Mouse (Mus musculus) adrenal gland, adult 2 months (tissue): ENCODE measurements around the gene Naaladl1. TPM values are rescaled to one million over a fixed set of nuclear protein-coding genes. Genes with fewer than 3 reads are reported as not detected.

Source experiments
- DNase-seq: peaks from one replicate; pipeline ENCODE4 v3.0.0; 2021
- long read RNA-seq: library from polyadenylated mRNA; stranded (forward); transcript quantifications from one replicate; pipeline ENCODE4 v2.0.0, GENCODE M21; 2021
- polyA plus RNA-seq: library from polyadenylated mRNA; depleted of rRNA; stranded (reverse); fragments of >200 nt; gene quantifications from 2 replicates; pipeline ENCODE4 v1.2.3, GENCODE M21; 2012; rRNA removed
- total RNA-seq, 2 experiments: library from RNA; stranded (reverse); gene quantifications; 2 replicates each; pipeline ENCODE4 v1.2.3; 2021

The Naaladl1 gene
- total RNA-seq: not detected
- polyA plus RNA-seq: 0.09 and 0.13 TPM in 2 replicates
- long read RNA-seq: 0 reads

DNA sequence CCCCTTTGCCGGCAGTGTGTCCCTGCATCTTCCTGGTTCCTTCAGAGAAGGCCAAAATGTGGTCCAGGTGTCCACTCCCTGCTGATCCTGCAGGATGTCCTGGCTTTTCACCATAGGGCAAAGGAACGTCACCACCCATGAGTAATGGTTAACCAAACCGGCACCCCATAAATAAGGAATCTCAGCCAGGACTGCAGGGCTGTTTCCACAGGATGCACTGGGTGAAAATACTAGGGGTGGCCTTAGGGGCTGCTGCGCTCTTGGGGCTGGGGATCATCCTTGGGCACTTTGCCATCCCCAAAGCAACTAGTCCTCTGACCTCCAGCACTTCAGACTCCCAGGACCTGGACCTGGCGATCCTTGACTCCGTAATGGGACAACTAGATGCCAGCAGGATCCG, at the start of gene Naaladl1:
Gene Naaladl1 (plus strand): TSS at position 197 of the 400 bp plus-strand sequence.
- DNase-seq: no peak

DNA sequence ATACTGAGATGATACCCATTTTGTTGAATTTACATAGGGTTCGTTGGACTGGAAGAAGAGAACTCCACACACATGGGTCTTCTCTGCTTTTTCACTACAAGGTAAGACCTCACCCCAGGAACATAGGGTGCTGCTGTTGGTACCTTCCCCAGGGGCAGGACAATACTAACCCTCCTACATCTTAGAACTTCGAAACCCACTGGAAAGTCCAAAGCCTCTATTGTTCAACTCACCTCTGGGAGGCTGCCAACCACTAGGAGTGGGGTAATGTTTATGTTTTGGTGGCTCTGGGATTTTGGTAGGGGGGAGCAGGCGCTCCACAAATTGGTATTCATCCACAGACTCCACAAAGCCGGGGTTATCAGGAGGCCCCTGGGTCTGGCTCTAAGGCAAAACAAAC, 48.9 kb upstream of the Naaladl1 start:
- no peak for DNase-seq

DNA sequence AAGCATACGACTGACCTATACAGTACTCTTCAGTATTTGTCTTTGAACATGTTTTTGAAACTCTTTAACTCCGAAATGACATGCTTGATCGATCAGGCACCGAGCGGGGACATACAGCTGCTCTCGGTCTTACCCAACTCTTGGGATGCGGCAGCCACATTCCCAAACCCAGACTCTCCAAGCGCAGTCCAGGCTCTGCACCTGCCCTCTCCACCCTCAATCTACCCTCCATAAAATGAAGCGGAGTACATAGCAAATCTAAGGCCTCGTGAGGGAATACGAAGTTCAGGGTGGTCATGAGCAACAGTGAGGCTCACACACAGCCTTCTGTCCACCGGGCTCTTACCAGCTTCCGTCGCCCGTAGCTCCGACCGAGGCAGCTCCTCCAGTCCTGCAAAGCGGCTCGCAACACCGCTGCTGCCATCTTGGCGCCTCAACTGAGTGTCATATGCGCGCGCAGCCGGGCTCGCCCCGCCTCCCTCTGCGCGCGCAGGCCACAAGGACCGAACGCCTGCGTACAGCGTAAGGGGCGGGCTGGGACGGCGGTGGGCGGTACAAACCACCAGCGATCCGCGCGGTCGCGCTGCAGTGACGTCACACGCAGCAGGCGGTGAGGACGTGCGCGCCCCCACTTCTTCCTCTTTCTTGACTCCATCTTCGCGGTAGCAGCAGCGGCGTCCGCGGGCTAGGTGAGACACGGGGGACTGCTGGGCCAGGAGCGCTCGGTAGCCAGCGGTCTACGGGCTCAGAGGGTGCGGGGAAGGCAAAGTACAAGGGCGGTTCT, 48.1 kb upstream of the Naaladl1 start, which contains the start of the genes Mrpl49 and Fau:
Gene Mrpl49 (minus strand): TSS at position 473 of the 784 bp plus-strand sequence.
Gene Fau (plus strand): TSS at position 532 of the 784 bp plus-strand sequence.
- DNase-seq: peak; percentile 99

DNA sequence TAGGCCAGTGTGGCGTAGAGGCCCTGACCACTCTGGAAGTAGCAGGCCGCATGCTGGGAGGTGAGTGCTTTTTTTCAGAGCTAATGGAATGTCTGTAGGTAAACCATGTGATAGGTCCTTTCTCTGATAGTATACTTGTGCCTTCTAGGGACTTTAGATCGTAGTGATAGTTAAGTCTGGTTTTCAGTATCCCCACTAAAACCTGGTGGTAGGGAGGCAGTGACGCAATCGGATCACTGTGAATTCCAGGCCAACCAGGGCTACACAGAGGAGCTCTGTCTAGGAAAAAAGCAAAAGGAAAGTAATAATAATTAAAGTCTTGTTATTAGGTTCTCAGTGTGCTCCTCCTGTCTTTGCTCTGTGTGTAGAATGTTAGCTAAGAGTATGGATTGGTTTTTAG, 47.1 kb upstream of the Naaladl1 start:
- DNase-seq: no peak

DNA sequence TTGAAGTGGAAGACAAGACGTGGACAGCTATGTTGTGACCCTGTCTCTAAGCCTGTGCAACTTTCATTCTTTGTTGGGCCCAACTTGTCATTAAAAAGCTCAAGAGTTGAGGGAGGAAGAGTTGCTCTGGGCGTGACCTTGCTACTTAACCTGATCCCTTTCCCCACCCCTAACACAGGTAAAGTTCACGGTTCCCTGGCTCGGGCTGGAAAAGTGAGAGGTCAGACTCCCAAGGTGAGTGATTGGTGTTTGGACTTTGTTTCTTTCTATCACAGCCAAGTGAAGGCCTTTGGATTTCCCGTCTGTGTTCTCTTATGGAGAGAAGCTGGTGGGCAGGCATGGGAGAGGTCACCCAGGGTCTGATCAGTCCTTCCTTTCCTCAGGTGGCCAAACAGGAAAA, 46.6 kb upstream of the Naaladl1 start:
- DNase-seq: no peak

DNA sequence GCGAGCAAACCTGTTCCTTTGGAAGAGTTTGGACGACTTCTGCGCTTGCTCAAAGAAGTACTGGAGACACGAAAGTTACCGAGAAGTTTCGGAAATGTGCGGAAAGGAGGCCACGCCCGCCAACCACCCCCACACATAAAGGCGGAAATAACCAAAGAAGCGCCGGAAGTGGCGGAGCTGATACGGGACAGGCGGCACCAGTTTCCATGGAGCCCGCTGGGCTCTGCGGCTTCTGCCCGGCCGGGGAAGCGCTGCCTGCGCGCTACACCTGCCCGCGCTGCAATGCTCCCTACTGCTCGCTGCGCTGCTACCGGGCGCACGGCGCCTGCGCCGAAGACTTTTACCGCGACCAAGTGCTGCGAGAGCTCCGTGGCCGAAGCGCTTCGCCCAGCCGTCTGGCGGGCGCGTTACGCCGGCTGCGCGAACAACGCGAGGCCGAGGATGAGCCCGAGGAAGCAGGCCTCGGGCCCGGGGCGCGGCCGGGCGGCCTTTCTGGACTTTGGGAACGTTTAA, 44.5 kb upstream of the Naaladl1 start, which contains the start of gene Znhit2:
Gene Znhit2 (plus strand): TSS at position 172 of the 513 bp plus-strand sequence.
- DNase-seq: peak; percentile 96

DNA sequence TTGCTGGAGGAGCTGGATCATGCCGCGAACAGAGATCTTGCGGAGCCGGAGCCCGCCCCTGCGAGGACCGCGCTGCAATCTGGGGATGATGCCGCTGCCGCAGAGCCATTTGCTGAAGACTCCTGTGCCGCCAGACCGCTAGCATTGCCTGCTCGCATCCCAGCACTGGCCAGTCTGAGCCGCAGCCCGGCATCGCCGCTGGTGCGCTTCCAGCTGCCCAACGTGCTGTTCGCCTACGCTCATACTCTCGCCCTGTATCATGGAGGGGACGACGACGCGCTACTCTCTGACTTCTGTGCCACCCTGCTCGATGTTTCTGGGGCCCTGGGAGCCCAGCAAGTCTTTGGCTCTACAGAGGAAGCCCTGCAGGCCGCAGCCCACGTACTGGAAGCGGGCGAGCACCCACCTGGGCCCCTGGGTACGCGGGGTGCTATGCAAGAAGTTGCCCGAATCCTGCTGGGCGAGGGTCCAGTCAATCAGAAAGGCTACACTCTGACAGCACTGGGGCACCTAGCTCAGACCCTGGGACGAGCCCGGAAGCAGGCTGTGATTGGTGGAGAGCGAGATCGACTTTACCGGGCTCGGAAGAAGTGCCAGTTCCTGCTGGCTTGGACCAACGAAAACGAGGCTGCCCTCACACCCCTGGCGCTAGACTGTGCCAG, 43.8 kb upstream of the Naaladl1 start:
- peak; percentile 60 for DNase-seq

DNA sequence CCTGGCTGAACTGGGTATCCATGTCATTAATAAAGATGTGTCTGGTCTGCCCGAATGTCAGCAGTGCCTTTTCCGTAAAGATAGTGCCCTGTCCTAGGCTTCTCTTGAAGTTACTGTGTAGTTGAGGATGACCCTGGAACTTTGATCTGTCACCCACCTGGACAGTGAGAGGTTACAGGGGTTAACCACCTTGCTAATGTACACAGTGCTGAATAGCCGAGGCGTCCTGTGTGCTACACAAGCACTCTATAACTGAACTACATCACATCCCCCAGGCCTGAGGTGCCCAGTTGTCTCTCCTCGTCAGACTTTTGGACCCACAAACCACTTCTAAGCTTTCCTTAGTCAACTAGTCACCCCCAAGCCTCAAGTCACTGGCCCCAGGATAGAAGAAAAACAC, 43.2 kb upstream of the Naaladl1 start:
- DNase-seq: no peak

DNA sequence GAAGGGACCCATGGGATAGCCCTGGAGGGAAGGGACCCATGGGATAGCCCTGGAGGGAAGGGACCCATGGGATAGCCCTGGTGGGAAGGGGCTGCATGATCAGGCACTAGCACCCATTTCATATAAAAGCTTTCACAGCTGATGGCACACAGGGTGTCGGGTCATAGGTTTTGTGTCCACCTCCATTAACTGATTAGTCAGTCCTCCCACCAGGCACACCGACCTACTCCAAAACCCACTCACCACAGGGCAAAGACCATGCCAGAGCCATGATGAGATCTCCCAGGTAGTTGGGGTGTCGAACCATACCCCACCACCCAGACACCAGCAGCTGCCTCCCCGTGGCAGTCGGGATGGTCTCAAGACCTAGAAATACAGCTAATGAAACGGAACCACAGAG, 42.5 kb upstream of the Naaladl1 start:
- DNase-seq: no peak

DNA sequence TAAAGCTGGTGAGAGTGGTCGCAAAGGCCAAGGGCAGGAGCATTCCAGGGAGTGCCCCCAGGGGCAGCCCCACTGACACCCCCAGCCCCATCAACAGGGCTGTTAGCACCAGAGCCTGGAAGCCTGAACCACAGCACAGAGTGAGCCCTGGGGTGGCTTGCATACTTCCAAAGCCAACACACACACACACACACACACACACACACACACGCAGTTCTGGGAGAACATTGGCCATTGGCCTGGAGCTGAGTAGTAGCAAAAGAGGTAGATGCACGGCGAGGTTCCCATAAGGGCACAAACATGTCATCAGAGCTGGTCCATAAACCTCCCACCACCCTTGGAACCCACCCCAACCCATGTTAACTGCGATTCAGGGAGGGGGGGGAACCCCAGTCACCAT, 39.0 kb upstream of the Naaladl1 start:
- no peak for DNase-seq

DNA sequence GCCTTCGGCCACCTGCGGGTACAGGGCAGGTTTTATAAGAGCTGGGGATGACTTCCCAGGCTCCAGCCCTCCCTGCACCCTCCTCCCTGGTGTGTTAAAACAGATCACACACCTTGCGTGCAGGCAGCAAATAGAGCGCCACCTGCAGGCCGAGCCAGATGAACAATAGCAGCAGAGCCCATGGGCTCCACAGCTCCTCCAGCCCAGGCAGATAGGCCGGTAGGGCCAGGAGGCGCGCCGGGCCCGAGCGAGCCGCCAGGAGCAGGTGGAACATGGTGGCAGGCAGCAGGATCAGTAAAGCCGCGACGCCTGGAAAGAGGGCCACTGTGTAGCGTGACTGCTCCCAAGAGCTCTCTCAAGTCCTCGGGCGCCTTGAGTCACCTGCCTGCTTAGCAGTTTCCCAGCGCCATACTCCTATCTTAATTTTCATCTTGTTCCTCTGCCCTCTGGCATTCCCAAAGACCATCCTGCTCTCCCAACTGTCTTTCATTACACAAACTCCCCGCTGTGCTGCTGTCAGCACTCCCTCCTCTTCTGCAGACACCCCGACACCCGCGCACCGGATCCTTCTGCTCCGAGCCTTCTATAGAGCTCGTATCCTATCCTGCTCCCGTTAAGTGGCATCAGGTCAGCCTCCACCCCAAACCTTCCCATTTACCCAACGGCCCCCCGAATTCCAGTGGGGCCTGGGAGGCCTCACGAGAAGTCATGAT, 38.4 kb upstream of the Naaladl1 start:
- peak; percentile 86 for DNase-seq

DNA sequence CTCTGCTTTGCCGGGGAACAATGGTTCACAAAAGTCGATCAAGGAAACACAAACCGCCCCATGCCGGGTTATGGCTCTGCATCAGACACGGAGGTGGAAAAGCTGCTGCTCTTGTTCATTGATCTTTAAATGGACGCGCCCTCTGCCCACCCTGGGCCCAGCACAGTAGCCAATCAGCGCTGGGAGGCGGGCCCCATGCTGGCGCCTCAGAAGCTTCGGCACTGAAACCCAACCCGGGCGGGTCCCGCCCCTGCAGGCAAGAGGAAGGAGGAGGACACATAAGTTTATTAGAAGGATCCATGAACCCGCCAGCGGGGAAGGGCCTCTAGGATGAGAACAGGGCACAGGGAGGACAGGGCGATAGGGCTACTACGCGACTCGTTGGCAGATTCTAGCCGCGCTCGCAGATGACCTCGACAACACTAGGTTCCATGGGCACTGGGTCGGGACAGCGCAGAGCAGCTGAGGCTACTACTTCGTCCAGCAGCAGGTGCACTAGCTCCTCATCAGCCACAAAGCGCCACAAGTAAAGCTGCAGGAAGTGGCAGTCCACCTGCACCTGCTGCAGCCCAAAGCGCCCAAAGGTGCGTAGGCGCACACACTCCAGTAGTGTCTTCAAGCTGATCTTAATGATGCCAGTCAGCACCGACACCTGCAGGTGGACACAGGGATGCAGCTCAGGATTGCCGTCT, 37.7 kb upstream of the Naaladl1 start, which contains the start of gene Tm7sf2:
Gene Tm7sf2 (minus strand): TSS at position 650 of the 692 bp plus-strand sequence.
- peak; percentile 96 for DNase-seq

DNA sequence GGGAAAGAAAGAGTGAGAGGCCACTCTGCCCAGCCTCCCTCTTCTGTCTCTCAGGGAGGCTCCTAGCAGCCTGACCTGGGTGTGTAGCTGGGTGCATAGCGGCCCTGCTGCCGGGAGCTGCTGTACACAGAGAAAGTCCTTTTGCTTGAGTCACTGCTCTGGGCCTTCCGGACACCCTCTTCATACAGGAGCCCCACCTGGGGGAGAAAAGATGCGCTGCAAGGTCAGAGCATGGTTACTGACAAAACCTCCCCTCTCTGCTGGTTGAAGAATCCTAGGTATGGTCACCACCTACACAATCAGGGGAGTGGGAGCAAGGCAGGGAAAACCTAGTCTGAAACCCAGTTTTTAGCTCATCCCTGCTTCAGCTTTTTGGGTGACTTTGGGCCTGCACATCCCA, 36.6 kb upstream of the Naaladl1 start:
- DNase-seq: no peak

DNA sequence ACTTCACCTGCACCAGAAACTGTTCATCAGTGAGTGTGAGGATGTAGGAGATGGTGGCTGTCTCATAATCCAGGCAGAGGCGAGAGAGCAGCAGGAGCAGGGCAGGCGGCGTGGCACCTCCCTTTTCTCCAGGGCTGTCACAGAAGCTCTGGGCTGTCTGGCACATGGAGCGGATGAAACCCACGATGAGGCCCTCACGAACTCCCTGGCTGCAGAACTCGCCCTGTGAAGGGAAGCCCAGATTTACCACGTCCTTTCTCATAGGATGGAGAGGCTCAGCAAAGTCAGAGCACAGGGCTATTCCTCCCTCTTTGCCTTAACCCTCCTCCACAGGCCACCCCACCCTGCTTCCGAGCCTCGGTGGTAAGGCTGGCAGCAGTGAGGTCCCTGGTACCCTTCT, 35.7 kb upstream of the Naaladl1 start:
- no peak for DNase-seq

DNA sequence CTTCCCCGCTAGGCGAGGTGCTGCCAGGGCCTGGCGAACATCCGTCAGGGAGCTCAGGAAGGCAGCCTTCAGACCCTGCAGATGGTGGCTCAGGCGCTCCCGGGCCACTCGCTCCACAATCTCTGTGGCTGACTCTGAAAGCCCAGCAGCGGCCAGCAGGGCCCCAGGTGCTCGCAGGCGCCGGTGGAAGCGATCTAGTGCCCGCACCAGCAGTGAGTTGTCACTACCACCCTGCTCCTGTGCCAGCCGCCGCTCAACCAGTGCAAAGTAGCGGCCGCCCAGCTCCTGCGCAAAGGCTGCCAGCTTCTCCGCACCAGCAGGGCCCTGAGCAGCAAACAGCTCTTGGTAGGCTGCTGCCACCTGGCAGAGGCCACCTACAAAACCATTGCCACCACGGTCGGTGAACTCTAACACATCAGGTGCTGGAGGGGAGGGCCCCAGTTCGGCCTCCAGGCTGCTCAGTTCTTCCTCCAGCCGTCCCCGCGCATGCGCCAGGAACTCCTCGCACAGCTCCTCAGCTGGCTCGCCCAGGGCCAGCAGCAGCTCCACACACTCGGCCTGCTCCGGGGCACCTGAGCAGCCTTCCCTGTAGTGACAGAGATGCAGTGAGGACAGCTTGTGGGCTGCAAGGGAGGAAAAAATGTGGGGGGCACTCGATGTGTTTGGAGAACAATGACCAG, 34.9 kb upstream of the Naaladl1 start:
- DNase-seq: no peak

DNA sequence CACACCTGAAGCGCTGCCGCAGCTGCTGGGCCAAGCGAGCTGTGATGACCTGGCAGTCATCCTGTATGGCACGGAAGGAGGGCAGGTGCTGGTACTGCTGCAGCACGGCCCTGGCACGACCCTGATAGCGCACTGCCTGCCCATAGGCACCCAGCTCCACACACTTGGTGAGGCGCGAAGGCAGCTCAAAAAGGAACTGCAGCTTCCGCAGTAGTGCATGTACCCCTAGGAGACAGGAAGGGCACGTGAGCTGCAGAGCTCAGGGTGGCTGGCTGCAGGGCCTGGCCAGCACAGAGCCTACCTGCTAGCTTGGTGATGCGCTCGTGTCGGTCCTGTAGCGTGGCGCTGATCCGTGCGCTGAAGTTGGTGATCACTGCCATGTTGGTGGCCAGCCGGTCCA, 34.3 kb upstream of the Naaladl1 start:
- DNase-seq: no peak

DNA sequence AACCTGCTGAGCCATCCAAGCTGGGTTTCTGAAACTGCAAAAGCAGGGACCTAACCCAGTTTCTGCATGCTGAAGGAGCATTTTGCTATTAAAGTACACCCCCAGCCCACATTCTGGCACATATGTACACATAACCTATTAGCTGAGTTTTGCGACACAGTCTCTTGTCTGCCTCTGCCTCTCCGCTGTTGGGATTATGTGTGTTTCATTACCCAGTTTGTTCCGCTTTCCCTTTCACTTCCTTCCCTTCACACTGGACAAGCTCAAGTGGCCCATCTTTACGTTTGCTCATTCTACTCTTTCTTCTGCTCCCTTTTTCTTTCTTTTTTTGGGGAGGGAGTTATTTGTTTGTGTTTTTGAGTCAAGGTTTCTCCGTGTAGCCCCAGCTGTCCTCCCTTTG, 31.7 kb upstream of the Naaladl1 start:
- DNase-seq: no peak

DNA sequence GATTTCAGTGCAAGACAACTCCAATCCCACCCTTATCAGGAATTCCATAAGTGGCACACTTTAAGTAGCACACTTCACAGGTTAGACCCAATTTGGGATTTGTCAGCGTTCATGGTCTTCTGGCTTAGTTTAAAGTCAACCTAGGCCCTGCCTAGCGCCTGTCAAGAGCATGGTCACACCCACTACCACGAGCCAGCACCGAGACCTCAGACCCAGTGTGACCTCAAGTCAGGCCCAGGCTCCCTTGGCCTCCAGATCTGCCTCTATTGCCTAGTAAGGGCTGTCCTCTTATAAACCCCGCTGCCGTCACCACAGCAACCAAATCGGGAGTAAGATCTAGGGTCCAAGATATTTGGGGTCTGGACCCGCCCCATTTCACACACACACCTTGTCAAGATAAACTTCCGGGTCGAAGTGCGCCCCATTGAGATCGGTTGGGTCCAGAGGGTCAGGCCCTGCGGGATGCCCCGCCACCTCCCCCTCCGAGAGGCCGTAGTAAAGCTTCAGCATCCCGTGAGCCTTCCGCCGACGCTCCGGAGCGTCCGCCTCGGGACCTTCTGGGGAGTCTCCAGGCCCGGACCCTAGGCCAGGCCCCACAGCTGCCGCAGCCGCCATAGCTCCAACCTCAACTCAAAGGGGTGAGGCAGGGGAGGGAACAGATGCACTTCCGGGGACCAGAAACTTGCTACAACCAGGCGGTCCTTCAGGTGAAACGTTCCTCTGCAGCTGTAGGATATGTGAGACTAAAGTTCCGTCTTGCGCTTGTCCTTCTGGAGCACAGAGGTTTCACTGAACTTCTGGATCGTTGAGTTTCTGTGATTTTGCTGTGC, 28.8 kb upstream of the Naaladl1 start, which contains the start of gene Vps51:
Gene Vps51 (minus strand): TSS at position 668 of the 830 bp plus-strand sequence.
- peak; percentile 91 for DNase-seq

DNA sequence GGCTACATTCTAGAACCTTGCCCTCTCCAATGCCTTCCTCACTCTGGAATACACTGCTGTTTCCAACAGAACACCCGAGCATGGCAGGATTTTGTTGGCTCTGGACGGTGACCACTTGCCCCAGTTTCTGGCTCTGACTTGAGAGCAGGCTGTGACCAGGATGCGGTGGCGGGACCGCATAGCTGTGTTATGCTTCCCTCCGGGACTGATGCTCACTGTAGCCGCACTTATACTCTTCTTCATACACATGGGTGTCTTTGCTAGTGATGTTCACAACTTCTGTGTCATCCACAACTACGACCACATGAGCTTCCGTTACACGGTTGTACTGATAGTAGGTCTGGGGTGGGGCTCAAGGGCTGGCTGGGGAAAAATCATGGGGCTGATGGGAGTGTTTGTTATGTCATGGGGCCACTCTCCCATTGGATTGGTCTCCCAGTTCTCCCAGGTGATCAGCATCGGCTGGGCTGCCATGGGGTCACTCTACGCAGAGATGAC, 25.6 kb upstream of the Naaladl1 start, which contains the start of gene Tmem262:
Gene Tmem262 (plus strand): TSS at position 51 of the 498 bp plus-strand sequence.
- no peak for DNase-seq

DNA sequence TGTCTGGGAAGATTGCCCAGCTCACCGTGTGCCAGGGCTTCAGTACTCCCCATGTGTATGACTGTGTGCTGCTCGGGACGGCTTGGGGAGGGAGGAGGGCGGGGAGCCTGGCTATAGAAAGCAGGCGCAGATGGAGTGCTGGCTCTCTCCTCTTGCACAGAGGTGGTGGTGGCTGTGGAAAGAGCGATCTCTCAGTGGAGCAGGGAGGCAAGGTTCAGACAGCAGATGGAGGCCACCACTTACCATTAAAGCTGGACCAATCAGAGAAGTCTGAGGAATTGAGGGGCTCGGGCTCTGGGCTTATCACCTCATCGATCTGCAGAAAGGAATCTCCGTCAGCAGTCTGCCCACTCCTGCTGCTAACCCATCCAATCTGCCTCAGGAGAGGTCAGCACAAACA, 23.4 kb upstream of the Naaladl1 start, which contains the start of gene Gm28374:
Gene Gm28374 (minus strand): TSS at position 101 of the 400 bp plus-strand sequence.
- DNase-seq: no peak
